ENCODE assay signal across 8 mouse cellular contexts in genomic region chr4:99715783-99716416, GRCm38 (mm10). TPM values are rescaled to one million over a fixed set of nuclear protein-coding genes. Genes with fewer than 3 reads are reported as not detected.
DNase-seq lines count a peak whose midpoint lies in the region; ATAC-seq and TF ChIP-seq lines count a peak whose summit lies in the region.

No protein-coding gene starts in this region.

- no peaks in the 10 kb centered on the region for H3K27me3 ChIP-seq in kidney, postnatal 0 days (ENCODE audit: insufficient read depth, low read length)
- H3K27me3 ChIP-seq in intestine, embryonic 14.5 days (replicated peaks; ENCODE audit: control insufficient read depth, insufficient read depth, low read length) = no peaks in the 10 kb centered on the region
- H3K27me3 ChIP-seq in midbrain, postnatal 0 days (ENCODE audit: insufficient read depth, low read length) = no peaks in the 10 kb centered on the region

- H3K4me3 ChIP-seq in kidney, postnatal 0 days (replicated peaks; ENCODE audit: low read depth, low read length) = peak overlapping the region; percentile 53
- peak overlapping the region; percentile 64 for H3K4me3 ChIP-seq in intestine, embryonic 14.5 days (ENCODE audit: low read depth, low read length)
- H3K4me3 ChIP-seq in midbrain, postnatal 0 days (ENCODE audit: low read depth, low read length) = peak overlapping the region; percentile 64

- WGBS in kidney, postnatal 0 days = 23% methylated on average over 25 of the region's 25 CpGs
- WGBS in intestine, embryonic 14.5 days = 24% methylated on average over 25 of the region's 25 CpGs
- WGBS in midbrain, postnatal 0 days = 24% methylated on average over 25 of the region's 25 CpGs

- H3K36me3 ChIP-seq in kidney, postnatal 0 days (ENCODE audit: insufficient read depth, low read length) = no peaks in the 10 kb centered on the region
- H3K36me3 ChIP-seq in intestine, embryonic 14.5 days (ENCODE audit: control insufficient read depth, insufficient read depth, low read length) = peaks cover 10% of the 10 kb centered on the region
- H3K36me3 ChIP-seq in midbrain, postnatal 0 days (ENCODE audit: insufficient read depth, low read length) = no peaks in the 10 kb centered on the region; the same call in 1 of the 2 replicates

- TF ChIP-seq CTCF in kidney, postnatal 0 days (IDR thresholded peaks at IDR 0.05; ENCODE audit: low read depth) = no peak
- TF ChIP-seq CTCF in midbrain, postnatal 0 days (IDR thresholded peaks at IDR 0.05) = no peak

- no peaks in the 10 kb centered on the region for H3K9me3 ChIP-seq in kidney, postnatal 0 days (replicated peaks; ENCODE audit: low read length)
- H3K9me3 ChIP-seq in intestine, embryonic 14.5 days (ENCODE audit: control insufficient read depth, low read length) = no peaks in the 10 kb centered on the region
- no peaks in the 10 kb centered on the region for H3K9me3 ChIP-seq in midbrain, postnatal 0 days (ENCODE audit: low read length)

- H3K4me1 ChIP-seq in kidney, postnatal 0 days (replicated peaks; ENCODE audit: insufficient read depth, low read length) = no peaks in the 10 kb centered on the region
- H3K4me1 ChIP-seq in intestine, embryonic 14.5 days (replicated peaks; ENCODE audit: control insufficient read depth, insufficient read depth, low read length) = peaks cover 5% of the 10 kb centered on the region; the same call in 1 of the 2 replicates
- H3K4me1 ChIP-seq in midbrain, postnatal 0 days (ENCODE audit: insufficient read depth, low read length) = no peaks in the 10 kb centered on the region

- DNase-seq in kidney, postnatal 0 days (ENCODE audit: low spot score) = peak; percentile 6
- DNase-seq in kidney, postnatal 36 days = no peak
- DNase-seq in intestine, embryonic 14.5 days (ENCODE audit: low spot score) = no peak
- DNase-seq in midbrain, postnatal 0 days (ENCODE audit: low spot score) = no peak
- DNase-seq in urinary bladder, postnatal 25 days (ENCODE audit: low spot score) = no peak
- no peak for DNase-seq in ovary, adult 18-20 months (ENCODE audit: low spot score)
- no peak for DNase-seq in thymus, postnatal 10 days (ENCODE audit: low spot score in 2 of 2)

- peak overlapping the region; percentile 80 for H3K4me2 ChIP-seq in kidney, postnatal 0 days (ENCODE audit: low read length)
- H3K4me2 ChIP-seq in intestine, embryonic 14.5 days (ENCODE audit: low read length) = peak overlapping the region; percentile 71
- peak overlapping the region; percentile 91 for H3K4me2 ChIP-seq in midbrain, postnatal 0 days (ENCODE audit: low read depth, low read length, poor library complexity, severe bottlenecking)

- H3K9ac ChIP-seq in kidney, postnatal 0 days (ENCODE audit: low read depth, low read length) = peak overlapping the region; percentile 63
- H3K9ac ChIP-seq in intestine, embryonic 14.5 days (ENCODE audit: low read length) = peak overlapping the region; percentile 88
- peak overlapping the region; percentile 79 for H3K9ac ChIP-seq in midbrain, postnatal 0 days (replicated peaks; ENCODE audit: low read length, poor library complexity, severe bottlenecking)

- no peak overlapping the region for H3K27ac ChIP-seq in kidney, postnatal 0 days
- peak overlapping the region; percentile 65 for H3K27ac ChIP-seq in intestine, embryonic 14.5 days (ENCODE audit: low read depth)
- H3K27ac ChIP-seq in midbrain, postnatal 0 days (ENCODE audit: low read depth, low read length) = 0 out of 2 replicates have a peak overlapping the region, but pooled peaks have one; percentile 48

- 0 out of 2 replicates have a peak, but pooled peaks have one; percentile 4 for ATAC-seq in kidney, postnatal 0 days (replicated peaks; ENCODE audit: low FRiP score, low read depth)
- ATAC-seq in common myeloid progenitor, adult 5-6 weeks (replicated peaks; ENCODE audit: low read depth, poor library complexity, severe bottlenecking) = peak; percentile 21
- ATAC-seq in intestine, embryonic 14.5 days (replicated peaks; ENCODE audit: low FRiP score, low TSS enrichment, low read depth) = peak; percentile 64
- peak; percentile 39; the same call in 1 of the 2 replicates for ATAC-seq in midbrain, postnatal 0 days (ENCODE audit: low FRiP score)

RNA-seq across cellular contexts. Expression of gene Alg6, which starts 0.4 kb away (rescaled TPM):
- 16.1 and 21.3 TPM in 2 replicates for polyA plus RNA-seq in kidney, postnatal 0 days (2015; fragmentation: Nextera tagmentation; extraction: Ambion mirVana)
- 9.9 and 12.3 TPM in 2 replicates for total RNA-seq in common myeloid progenitor, adult 5-6 weeks (2017)
- polyA plus RNA-seq in intestine, embryonic 14.5 days (2014; fragmentation: Nextera tagmentation; extraction: Ambion mirVana) = 25.8 and 26.5 TPM in 2 replicates
- 18.2 and 29.5 TPM in 2 replicates for total RNA-seq in midbrain, postnatal 0 days (2014; rRNA removed)
- 13.9 and 14.2 TPM in 2 replicates for polyA plus RNA-seq in midbrain, postnatal 0 days (2015; fragmentation: Nextera tagmentation; extraction: Ambion mirVana)

RNA-seq across cellular contexts. Expression of gene Foxd3, which starts 59.8 kb away (rescaled TPM):
- 0.05 TPM in 2 replicates for polyA plus RNA-seq in kidney, postnatal 0 days (2015; fragmentation: Nextera tagmentation; extraction: Ambion mirVana)
- total RNA-seq in common myeloid progenitor, adult 5-6 weeks (2017) = not detected in 2 replicates
- polyA plus RNA-seq in intestine, embryonic 14.5 days (2014; fragmentation: Nextera tagmentation; extraction: Ambion mirVana) = 1.3 and 1.4 TPM in 2 replicates
- total RNA-seq in midbrain, postnatal 0 days (2014; rRNA removed) = 0.71 and 1.0 TPM in 2 replicates
- polyA plus RNA-seq in midbrain, postnatal 0 days (2015; fragmentation: Nextera tagmentation; extraction: Ambion mirVana) = not detected in 2 replicates

Comparison
In these comparisons a context has a peak if more than half of its experiments do, and no peak if none do; other contexts are left out.
1. ATAC-seq: peak in every context shown above with its lines; median percentile 64 in intestine, embryonic 14.5 days; 39 in midbrain, postnatal 0 days; 21 in common myeloid progenitor, adult 5-6 weeks; 4 in kidney, postnatal 0 days.